Mouse (Mus musculus) adrenal gland, postnatal 10 days (tissue): ENCODE results near the gene Zfp367. TPM values are rescaled to one million over a fixed set of nuclear protein-coding genes. Genes with fewer than 3 reads are reported as not detected.

ENCODE experiments used
- DNase-seq: peaks from one replicate; pipeline ENCODE4 v3.0.0; 2021; ENCODE audit warnings: mixed read lengths
- long read RNA-seq, 2 experiments: library from polyadenylated mRNA; stranded (forward); transcript quantifications; one replicate each; pipeline ENCODE4 v2.0.0; 2021
- total RNA-seq, 2 experiments: library from RNA; stranded (reverse); gene quantifications; 2 replicates each; pipeline ENCODE4 v1.2.3; 2021

The Zfp367 gene
- total RNA-seq, result 10 to 100 TPM; 19.0 to 19.6 TPM
- long read RNA-seq, experiment 1, transcript Zfp367-201 (5 exons, 3,532 nt), result major isoform, 16 of 25 reads
- long read RNA-seq, experiment 1, partial matches to known transcripts, result 0 of 25 reads
- long read RNA-seq, experiment 1, other reads (novel, unspliced or antisense), result 5 of 25 reads
- long read RNA-seq, experiment 2, transcript Zfp367-201 (5 exons, 3,532 nt), result major isoform, 7 of 10 reads
- long read RNA-seq, experiment 2, partial matches to known transcripts, result 0 of 10 reads
- long read RNA-seq, experiment 2, other reads (novel, unspliced or antisense), result 1 of 10 reads

DNA sequence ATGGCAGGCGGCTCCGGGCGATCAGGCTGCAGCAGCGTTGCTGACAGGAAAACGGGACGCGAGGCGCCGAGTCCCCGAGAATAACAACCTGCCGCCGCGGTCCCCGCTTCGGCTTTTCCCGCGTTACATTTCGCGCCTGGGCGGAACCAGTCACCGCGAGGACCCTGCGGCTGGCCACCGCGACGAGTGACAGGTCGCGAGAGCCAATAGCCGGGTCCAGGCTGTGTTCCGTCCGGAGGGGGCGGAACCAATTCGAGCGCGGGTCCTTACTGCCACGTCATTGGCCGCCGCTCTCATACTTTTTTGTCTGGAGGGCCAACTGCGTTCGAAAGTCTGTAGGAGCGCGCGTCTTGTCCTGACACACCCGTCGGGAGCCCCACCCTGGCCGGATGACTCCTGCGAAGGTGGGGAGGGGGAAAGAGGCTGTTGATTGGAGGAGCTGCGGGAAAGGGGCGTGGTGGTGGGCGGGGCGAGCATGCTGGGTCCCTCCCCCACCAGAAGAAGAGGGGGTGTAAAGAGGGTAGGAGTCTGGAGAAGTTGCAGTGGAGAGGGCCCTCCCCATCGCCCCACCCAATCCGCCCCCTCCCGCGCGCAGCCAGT lies at the start of gene Zfp367:
Gene Zfp367 (minus strand): TSS at position 120 of the 600 bp plus-strand sequence.
- peak; percentile 97 for DNase-seq

GRCm38 (mm10) chr13:64200911-64201310 lies 47.9 kb upstream of the Zfp367 start:
- DNase-seq, result no peak

GRCm38 (mm10) chr13:64198310-64198709 lies 45.3 kb upstream of the Zfp367 start:
- no peak for DNase-seq

- DNase-seq, result no peak
Measured at GRCm38 (mm10) chr13:64197899-64198298, 44.9 kb upstream of the Zfp367 start.

GRCm38 (mm10) chr13:64187065-64187464 lies 34.1 kb upstream of the Zfp367 start:
- no peak for DNase-seq

DNA sequence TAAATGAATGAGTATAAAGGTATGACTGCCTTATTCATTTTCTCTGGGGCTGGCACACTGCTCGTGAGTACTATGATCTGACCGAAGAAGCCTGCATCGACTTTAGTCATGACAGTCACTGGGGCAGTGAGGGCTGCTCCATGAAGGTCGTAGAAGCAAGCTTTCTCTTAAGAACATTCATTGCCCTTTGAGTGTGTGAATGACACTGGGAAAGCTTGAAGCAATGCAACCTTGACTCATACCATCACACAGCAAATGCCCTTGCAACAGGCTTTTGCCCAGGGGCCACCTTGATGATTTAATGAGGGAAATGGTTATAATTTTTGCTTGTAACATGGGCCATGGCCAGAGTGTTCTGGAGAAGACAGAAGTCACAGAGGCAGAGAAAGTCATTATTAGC lies 33.5 kb upstream of the Zfp367 start:
- peak; percentile 19 for DNase-seq

- no peak for DNase-seq
Measured at GRCm38 (mm10) chr13:64185586-64185985, 32.6 kb upstream of the Zfp367 start.

GRCm38 (mm10) chr13:64185176-64185575 lies 32.2 kb upstream of the Zfp367 start:
- no peak for DNase-seq

DNA sequence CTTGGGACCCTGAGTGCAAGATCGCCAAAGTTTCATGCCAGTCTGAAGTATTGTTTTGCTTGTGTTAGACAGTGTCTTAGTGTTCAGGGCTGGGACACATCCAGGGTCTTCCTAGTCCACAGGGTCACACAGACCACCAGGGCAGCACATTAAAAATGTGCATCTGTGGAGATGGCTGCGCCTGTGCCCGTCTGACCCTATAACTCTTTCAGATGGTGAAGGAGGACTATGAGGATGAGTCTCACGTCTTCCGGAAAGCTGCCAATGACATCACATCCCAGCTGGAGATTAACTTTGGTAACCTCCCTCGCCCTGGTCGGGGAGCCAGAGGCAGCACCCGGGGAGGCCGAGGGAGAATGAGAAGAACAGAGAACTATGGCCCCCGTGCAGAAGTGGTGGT lies 31.4 kb upstream of the Zfp367 start:
- no peak for DNase-seq

- DNase-seq, result no peak
Measured at GRCm38 (mm10) chr13:64183583-64183982, 30.6 kb upstream of the Zfp367 start.

GRCm38 (mm10) chr13:64182091-64182490 lies 29.1 kb upstream of the Zfp367 start:
- DNase-seq, result no peak

DNA sequence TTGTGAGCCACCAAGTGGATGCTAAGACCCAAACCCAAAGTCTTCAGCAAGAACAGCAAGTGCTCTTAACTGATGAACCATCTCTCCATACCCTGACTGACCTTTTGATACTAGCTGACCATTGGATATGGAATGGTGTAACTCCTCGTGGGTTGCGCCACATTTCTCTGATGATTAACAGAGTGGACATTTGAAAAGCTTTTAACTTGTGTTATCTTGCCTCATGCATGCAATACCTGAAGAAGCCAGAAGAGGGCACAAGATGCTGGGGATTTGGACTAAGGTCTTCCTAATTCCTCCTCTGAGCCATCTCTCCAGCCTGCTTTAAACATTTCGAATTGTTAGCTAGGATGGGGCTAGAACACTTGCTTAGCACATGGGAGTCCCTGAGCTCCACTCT lies 27.9 kb upstream of the Zfp367 start:
- DNase-seq, result peak; percentile 86

GRCm38 (mm10) chr13:64180300-64180699 lies 27.3 kb upstream of the Zfp367 start:
- DNase-seq, result no peak

DNA sequence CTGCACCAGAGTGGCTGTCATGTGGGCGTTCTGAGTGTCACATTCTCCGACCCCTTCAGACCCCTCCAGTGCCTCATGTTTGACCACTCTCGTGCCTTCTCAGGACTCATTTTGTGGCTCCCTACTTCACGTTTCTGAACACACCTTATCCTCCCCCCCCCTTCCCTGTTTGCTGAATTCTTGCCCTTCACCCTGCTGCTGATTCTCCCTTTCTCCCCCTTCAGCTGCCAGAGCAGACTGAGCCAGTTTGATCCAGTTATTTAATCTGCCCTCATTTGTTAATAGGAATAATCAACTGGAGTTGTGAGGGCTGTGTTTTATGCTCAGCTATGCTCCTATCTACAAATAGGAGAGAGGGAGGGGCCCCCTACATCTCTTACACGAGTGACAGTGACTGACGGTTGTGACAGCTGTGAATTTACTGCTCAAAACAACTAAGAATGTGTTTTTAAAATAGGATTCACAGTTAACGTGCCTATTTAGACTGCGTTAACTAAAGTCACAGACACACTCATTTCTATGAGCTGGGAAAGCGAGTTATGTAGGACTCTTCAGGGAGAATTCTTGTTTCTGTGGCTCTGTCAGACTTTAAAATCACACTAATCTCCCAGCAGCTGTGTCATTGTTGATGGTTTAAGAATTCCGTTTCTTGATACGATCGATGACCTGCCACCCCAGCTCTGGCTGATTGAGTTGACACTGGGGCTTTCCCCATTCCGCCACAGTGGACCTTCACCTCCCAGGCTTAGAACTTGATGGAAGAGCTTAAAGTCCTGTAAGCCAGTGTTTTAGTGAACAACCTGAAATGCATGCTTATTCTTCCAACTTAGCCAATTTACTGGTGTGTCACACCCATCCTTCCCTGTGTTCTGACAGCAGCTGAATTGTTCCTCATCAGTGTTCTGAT lies 26.0 kb upstream of the Zfp367 start:
- DNase-seq, result no peak

- DNase-seq, result no peak
Measured at GRCm38 (mm10) chr13:64178000-64178399, 25.0 kb upstream of the Zfp367 start.

- no peak for DNase-seq
Measured at GRCm38 (mm10) chr13:64169746-64170145, 16.7 kb upstream of the Zfp367 start.

DNA sequence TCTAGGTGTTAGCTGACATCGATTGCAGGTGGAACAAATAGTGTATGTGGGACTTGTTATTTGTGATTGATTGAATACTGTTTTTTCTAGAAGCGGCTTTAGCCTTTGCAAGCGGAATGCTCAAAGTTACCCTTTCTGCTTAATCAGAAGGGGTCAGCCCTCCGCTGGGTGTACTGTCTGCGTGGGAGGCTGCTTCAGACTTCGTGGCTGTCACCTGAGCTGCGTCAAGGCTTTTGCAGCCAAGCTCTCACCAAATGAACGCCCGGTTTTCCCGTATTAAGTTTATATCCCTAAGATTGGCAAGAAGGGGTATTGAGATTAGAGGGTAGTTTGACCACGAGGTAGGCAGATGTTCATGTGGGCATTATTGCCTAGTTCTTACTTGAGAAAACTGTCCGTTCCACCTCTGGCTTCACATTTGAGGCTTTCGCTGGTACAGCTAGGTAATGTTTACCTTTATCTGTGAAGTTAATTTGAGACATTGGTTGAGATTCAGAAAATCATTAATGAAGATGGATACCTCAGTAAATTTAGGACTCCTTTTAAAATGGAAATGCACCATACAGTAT lies 10.2 kb upstream of the Zfp367 start:
- DNase-seq, result no peak

DNA sequence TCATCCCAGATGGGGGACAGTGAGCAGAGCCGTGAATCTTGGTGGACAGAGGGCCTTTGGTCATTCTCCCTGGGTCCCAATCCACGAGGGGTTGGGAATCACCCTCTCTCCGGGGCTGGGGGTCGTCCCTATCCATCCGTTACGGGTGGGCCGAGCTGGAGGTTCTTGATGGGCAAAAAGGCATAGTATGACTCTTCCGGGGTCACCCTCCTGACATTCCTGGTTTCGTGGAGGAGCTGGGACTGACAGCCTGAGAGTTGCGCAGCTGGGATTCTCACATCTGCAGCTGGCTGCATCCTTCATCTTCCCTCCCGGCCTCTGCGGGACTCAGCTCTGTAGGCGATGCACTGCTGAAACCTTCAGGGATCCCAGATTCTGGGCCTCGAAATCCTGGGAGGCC lies 9.6 kb upstream of the Zfp367 start:
- peak; percentile 24 for DNase-seq

DNA sequence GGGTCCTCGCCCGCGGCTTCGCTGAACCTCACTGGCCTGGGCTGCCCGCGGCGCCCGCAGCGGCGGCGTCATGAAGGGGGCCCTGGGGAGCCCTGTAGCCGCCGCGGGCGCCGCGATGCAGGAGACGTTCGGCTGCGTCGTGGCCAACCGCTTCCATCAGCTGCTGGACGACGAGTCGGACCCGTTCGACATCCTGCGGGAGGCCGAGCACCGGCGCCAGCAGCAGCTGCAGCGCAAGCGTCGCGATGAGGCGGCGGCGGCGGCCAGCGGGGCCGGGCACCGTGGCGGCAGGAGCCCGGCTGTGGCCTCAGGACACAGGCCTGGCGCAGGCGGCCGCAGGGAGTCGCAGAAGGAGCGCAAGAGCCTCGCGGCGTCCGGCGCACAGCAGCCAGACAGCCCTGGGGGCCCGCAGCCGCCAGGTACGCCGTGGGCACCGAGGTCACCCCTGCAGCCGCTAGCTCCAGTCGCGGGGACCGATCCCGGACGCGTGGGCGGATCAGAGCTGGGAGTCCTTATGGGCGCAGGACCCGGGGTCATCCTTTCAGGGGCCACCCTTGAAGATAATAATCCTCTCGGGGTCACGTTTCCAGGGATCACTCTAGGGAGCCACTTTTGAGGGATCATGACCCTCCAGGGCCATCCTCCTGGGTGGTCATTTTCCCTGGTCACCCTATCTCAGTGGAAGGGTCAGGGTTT lies 9.1 kb upstream of the Zfp367 start:
- no peak for DNase-seq

- peak; percentile 99 for DNase-seq
Measured at GRCm38 (mm10) chr13:64161548-64161915, 8.5 kb upstream of the Zfp367 start, which contains the start of gene Habp4. Gene Habp4 (plus strand): TSS chr13:64161824.

DNA sequence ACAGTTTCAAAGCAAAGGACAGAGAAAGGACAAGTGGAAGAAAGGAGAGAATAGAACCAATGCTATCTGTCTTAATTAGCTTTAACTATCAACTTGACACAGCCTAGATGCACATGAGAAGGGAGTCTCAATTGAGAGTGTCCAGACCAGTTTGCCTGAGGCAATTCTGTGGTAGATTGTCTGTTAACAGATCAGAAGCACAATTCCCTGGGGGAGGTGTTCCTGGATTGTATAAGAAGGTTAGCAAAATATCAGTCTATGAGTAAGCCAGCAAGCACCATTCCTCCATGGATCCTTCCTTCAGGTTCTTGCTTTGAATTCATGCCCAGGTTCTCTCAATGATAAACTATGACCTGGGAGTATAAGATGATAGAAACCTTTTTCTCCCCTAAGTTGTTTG lies 4.0 kb upstream of the Zfp367 start:
- DNase-seq, result no peak

- no peak for DNase-seq
Measured at GRCm38 (mm10) chr13:64155171-64155571, 2.2 kb upstream of the Zfp367 start.
